Mouse (Mus musculus): Measurements from ENCODE around the gene Gpr137c.
A peak's percentile ranks its signal among the peaks of the same experiment; 100 is the strongest.

Gene Gpr137c

GRCm38 (mm10) chr14:45219281-45220089 is at the start of gene Gpr137c:
Gene Gpr137c, plus strand, starts transcription at chr14:45219717.
- DNase-seq (ENCODE audit: low spot score in 2 of 2) = peak; percentile 99

DNA sequence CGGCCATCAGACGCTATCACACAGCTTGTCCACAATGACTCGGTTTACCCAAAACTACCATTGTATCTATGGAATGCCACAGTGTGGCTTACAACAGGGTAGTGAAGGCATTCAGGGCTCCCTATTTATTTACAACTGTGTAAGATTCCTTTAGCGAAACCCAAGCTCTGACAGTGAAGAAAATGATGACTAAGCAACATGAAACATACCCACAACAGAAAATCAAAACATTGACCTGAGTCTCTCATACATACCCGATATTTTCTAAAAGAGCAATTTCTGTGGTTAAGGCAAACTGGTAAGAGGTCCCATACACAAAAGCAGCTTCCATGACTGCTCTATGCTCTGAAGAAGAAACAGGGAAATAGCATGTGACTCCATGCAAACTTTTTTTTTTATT is 47.3 kb upstream of the Gpr137c start:
- no peak for DNase-seq (ENCODE audit: low spot score in 2 of 2)

DNA sequence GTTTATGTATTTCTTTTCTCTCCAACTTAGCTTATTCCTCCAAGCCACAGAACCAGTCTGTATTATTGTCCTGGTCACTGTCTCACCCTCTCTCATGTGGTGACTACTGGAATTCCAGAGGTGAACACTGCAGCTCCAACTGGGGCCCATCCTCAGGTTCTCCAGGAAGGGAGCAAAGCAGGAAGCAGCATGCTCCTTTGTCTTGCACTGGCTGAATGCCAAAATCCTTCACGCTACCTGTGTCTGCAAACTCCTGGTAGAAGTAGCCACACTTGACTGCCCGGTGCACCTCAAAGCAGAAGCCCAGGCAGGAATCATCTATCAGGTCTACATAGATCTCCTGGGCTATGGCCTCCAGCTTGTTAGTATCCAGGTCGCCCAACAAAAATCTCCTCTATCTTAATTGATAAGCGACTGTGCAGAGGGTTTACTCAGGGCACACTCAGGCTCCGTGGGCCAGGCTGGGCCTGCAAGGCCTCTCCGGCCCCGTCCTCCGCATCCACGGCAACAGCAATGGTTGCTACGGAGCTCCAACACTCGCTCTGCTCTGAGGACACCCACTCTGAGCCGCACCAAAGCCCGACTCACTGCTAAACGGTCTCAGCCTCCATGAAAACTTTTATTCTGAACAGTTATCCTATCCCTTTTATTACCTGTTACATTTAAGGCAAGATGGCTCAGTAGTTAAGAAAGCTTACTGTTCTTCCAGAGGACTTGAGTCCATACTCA is 44.3 kb upstream of the Gpr137c start:
- no peak for DNase-seq (ENCODE audit: low spot score in 2 of 2)

GRCm38 (mm10) chr14:45179186-45179585 is 40.3 kb upstream of the Gpr137c start:
- DNase-seq (ENCODE audit: low spot score in 2 of 2) = no peak

DNA sequence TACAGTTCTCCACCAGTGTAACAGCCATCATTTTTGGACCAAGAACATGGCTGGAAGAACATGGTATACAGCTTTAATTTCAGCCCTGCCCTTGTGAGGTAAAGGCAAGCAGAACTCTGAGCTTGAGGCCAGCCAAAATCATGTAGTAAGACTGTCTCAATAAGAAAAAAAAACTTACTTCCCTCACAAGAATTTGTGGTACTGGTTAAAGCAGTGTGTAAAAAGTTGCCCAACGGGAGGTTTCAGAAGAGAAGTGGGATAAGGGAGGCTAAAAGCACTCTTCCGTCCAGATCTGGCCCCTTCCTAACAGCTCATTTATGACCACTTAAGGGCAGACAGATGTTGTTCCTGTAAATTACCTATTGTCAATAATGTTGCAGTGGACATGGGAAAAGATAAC is 39.9 kb upstream of the Gpr137c start:
- DNase-seq (ENCODE audit: low spot score in 2 of 2) = no peak

- no peak for DNase-seq (ENCODE audit: low spot score in 2 of 2)
Observed at GRCm38 (mm10) chr14:45181611-45182010, 37.9 kb upstream of the Gpr137c start.

- no peak for DNase-seq (ENCODE audit: low spot score in 2 of 2)
Observed at GRCm38 (mm10) chr14:45190999-45191398, 28.5 kb upstream of the Gpr137c start.

DNA sequence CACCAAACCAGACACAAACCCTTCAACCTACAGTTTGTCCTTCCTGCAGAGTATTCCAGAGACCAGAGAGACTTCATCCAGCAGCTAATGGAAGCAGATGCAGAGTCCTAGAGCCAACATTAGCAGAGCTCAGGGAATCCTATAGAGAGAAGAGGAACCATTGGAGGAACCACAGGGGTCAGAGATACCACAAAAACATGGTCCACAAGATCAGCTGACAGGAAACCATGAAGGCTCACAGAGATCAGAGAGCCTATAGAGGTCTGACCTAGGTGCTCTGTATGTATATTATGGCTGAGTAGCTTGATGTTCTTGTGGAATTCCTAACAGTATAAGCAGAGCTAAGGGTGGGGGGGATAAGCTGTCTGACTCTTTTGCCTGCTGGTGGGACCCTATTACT is 18.9 kb upstream of the Gpr137c start:
- DNase-seq (ENCODE audit: low spot score in 2 of 2) = no peak

DNA sequence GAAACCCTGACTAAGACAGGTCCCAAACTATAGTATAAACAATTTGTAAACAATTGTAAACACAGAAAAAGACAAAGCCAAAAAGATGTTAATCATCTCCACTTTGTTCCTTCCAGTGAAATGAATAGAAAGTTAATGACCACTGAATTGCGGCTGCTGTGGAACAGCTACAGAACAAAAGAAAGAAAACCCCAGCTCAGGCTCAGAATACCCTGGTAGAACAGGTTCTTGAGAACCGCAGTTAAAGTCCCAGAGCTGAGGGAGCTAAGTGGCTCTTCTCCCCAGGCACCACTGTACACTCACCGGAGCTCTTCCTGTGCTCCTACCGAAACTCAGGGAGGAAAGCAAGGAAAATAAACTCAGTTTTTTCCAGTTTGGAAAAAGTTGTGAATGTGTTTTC is 8.8 kb upstream of the Gpr137c start:
- no peak for DNase-seq (ENCODE audit: low spot score in 2 of 2)

DNA sequence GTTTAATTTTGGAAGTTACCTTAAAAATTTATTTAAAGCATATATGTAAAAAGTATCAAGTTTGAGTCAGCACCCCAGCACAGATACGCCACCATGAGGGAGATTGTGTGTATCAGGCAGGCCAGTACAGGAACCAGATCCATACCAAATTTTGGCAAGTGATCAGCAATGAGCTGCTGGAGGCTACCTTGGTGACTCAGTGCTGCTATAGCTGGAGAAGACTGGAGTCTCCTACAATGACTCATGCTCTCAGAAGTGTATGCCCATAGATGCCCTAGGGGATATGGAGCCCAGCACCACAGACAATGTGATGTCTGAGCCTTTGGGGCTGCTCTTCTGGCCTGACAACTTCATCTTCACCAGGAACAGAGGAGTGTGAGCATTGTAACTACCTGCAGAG is 8.1 kb upstream of the Gpr137c start:
- no peak for DNase-seq (ENCODE audit: low spot score in 2 of 2)

DNA sequence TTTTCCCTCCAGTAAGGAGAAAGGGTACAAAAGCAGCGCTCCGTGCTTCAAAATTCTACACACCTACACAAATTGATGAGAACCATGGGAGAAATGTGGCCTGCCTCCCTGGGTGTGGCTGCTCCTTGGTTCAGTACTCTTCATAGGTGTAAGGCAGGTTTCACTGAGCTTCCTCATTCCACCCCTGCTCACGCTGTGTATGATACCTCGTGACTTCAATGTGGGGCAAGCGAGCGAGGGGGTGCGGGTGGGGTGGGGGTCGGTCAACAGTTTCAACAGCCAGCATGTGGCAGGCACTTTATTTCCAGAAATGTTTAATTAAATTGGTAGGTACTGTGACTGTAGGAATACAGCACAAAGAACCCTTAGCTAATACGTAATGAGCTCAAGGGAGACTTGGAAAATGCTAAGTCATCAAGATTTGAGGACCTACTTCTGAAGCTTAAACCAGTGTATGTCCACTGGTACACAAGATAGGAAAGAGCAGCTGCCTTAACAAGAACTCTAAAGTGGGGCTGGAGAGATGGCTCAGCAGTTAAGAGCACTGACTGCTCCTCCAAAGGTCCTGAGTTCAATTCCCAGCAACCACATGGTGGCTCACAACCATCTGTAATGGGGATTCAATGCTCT is 2.7 kb upstream of the Gpr137c start:
- no peak for DNase-seq (ENCODE audit: low spot score in 2 of 2)

DNA sequence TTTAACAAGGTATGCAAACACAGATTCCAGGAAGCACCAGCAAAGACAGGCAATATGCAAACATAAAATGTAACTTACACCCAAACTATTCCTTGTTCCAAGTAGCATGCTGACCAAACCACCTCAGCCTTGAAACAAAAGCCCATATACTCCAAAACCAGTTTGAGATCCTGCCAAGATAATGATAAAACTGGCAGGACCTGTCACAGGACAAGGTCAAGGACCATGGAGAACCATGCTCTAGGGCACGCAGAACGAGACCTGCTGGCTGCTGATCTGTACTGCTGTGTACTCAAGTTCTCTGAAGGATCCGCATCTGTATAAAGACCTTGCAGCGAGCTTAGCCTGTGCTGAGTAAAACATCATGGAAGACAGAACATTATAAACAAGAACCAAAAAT is 1.8 kb upstream of the Gpr137c start:
- DNase-seq (ENCODE audit: low spot score in 2 of 2) = no peak

GRCm38 (mm10) chr14:45220090-45220956 is 806 bp downstream of the Gpr137c start, which contains the start of gene Txndc16:
Gene Txndc16, minus strand, starts transcription at chr14:45220328.
- DNase-seq (ENCODE audit: low spot score in 2 of 2) = peak; percentile 72 to 80

DNA sequence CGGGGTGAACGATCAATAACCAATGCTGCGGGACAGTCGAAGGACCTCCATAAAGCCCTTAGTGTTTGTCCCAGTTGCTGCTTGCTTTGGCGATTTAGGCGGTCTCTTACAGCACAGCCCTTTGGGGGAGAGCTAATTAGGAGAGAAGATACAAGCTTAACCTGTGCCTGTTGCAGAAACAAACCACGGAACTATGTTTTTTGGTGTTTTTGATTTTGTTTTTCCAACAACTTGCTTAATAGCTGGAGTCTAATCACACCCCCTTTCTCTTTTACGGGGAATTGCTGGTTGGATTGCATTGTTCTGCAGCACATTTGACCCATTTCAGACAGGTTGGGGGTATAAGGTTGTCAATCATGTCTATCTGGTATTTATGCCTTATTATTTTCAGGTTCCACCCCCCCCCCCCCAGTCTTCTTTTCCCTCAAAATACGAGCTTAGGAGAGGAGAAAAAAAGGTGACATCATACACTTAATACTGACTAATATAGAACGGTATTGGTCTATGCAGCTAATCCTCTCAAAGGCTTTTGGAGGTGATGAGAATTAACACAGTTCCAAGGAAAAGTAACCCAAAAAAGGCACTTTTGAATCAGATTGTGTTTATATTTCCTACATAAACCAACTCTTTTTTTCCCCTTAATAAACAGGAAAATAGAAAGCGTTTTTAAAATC is 1.6 kb downstream of the Gpr137c start:
- DNase-seq (ENCODE audit: low spot score in 2 of 2) = no peak

- DNase-seq (ENCODE audit: low spot score in 2 of 2) = no peak
Observed at GRCm38 (mm10) chr14:45239042-45239441, 19.5 kb downstream of the Gpr137c start.

DNA sequence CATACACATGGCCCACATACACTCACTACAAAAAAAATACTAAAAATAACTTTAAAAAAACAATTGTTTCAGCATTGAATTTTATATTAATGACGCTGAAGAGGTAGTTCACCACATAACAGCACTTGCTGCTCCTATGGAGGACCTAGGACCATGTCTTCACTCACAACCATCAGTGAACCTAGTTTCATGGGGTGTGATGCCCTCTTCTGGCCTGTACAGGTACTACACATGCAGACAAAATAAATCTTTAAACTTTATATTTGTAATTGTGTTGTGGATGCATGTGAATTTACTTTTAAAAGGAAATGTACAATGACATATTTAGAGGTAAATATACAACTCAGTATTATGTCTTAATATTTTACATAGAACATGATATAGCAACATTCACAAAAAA is 22.1 kb downstream of the Gpr137c start:
- DNase-seq (ENCODE audit: low spot score in 2 of 2) = no peak

DNA sequence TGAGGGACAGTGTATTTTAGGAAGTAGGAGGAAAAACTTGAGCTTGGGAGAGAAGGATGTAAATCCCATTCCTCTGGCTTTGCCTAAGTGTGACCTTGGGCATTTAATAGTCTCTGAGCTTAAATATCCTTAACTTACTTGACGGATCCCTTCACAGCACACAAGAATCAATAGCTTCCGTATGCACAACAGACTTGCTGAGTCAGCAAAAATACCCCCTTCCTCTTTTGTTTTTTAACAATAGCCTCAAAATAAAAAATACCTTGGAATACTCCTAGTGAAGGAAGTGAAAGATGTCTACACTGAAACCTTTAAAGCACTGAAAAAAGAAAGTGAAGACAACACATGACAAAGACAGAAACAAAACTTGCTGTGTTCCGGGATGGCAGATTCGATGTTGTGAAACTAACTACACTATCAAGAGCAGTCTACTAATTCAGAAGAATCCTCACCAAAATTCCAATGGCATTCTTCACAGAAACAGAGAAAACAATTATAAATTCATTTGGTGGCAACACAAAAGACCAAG is 32.1 kb downstream of the Gpr137c start:
- no peak for DNase-seq (ENCODE audit: low spot score in 2 of 2)

DNA sequence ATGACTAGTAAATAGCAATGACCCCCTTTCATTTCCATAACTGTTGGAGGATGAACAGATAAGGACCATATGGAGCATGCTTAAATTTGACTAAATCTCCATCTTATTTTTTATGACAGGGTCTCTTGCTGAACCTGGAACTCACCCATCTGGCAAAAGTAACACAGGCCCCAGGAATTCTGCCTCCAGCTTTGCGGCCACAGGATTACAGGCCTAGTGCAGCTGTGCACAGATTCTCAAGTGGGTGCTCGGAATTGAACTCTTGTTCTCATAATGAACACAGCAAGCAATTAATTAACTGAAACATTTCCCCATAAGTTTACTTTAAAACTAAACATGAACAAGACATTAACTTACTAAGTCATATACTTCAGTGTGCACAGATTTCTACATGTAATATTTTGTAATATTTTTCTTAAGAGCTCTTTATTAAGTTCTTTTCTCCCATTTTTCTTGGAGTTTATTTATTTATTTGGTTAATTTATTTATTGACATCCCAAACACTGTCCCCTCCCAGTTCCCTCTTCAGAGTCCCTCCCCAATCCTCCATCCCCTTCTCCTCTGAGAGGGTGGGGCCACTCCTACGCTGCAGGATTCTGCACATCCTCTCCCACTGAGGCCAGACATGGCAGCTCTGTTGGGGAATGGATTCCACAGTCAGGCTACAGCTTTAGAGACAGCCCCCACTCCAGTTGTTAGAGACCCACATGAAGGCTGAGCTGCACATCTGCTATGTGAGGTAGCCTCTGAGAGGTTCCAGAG is 44.5 kb downstream of the Gpr137c start:
- no peak for DNase-seq (ENCODE audit: low spot score in 2 of 2)

DNA sequence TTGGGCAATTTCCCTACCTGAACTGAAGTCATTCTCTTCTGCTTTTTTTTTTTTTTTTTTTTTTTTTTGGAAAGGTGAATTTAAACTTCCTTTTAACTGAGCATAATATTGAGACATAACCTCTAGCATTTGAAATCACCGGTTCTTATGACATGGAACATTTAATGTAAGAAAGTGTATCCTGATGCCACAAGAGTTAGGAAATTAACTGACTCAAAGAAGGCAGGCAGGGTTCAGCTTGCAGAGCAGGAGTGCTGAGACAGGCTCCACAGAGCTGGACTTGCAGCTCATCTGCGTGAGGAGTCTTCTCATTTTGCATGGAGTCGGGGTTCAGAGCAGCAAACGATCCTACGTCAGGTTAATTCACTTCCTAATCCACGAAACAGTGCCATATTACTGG is 56.3 kb downstream of the Gpr137c start:
- no peak for DNase-seq (ENCODE audit: low spot score in 2 of 2)

DNA sequence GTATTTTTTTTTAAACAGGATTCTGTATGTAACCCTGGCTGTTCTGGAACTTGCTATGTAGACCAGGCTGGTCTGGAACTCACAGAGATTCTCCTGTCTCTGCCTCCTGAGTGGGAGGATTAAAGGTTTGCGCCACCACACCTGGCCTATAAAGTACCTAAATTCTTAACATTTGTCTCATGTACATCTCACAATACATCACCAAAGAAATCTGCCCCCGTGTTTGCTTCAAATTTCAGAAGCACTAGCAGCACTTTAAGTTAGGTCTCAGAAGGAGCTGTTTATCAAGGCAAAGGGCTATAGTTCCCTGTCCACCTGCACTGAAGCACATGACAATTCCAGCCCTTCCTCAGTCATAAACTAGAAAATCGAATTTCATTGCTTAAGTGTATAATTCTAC is 62.5 kb downstream of the Gpr137c start:
- no peak for DNase-seq (ENCODE audit: low spot score in 2 of 2)

Data from frontal cortex, postnatal 10 days (tissue).